Mouse (Mus musculus) v-Abl transformed pro-B cells (cell line): ENCODE data around the gene Gnaq.
"Not testable (repeated sequence)": the region's sequence is repeated elsewhere in the genome, so short reads cannot be mapped to it uniquely, and the experiment has no call there.

ENCODE experiments used
- in situ Hi-C, 2 experiments: fragments of 400-800 bp; cut with MboI; formaldehyde crosslinking; loops; one replicate each; pipeline ENCODE4 v1.15.1; 2025; ENCODE audit not compliant: unreplicated experiment in 2 of 2

Gene Gnaq

DNA sequence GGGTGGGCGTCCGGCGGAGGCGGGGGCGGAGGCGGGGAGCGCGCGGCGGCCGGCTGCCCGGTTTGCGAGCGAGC is at the start of gene Gnaq:
Gene Gnaq, plus strand, starts transcription at position 41 of the 74 bp plus-strand sequence.
- in situ Hi-C loops: loop anchor here in 1 of 2 experiments (10.0 kb wide), 1 partner anchor 1262 kb away; the partner anchor contains the start of gene Rfk

- in situ Hi-C loops: not testable (repeated sequence)
Measured at GRCm38 (mm10) chr19:16083981-16084630, 48.5 kb upstream of the Gnaq start.

GRCm38 (mm10) chr19:16085248-16085647 is 47.4 kb upstream of the Gnaq start:
- in situ Hi-C loops: no loop called here

- in situ Hi-C loops: no loop called here
Measured at GRCm38 (mm10) chr19:16086154-16086553, 46.5 kb upstream of the Gnaq start.

DNA sequence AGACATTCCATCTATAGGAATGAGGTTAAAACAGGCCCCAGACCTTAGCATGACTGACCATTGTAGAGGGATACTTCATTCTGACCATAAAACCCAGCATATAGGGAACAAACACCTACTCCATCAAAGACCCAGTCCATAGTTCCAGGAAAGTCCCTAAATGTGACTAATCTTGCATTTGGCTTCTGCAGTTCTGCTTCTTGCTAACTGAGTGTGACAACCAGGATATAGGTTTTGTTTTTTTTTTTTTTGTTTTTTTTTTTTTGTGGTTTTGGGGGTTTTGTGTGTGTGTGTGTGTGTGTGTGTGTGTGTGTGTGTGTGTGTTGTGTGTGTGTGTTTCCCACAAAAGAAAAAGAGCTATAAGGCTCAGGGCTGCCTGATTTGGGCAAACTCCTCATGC is 46.0 kb upstream of the Gnaq start:
- in situ Hi-C loops: no loop called here

GRCm38 (mm10) chr19:16087391-16087790 is 45.2 kb upstream of the Gnaq start:
- in situ Hi-C loops: no loop called here

- in situ Hi-C loops: no loop called here
Measured at GRCm38 (mm10) chr19:16093616-16094015, 39.0 kb upstream of the Gnaq start.

- in situ Hi-C loops: no loop called here
Measured at GRCm38 (mm10) chr19:16109901-16110300, 22.7 kb upstream of the Gnaq start.

GRCm38 (mm10) chr19:16110670-16111069 is 22.0 kb upstream of the Gnaq start:
- in situ Hi-C loops: no loop called here

GRCm38 (mm10) chr19:16113295-16113694 is 19.3 kb upstream of the Gnaq start:
- in situ Hi-C loops: no loop called here

GRCm38 (mm10) chr19:16118421-16118820 is 14.2 kb upstream of the Gnaq start:
- in situ Hi-C loops: no loop called here

DNA sequence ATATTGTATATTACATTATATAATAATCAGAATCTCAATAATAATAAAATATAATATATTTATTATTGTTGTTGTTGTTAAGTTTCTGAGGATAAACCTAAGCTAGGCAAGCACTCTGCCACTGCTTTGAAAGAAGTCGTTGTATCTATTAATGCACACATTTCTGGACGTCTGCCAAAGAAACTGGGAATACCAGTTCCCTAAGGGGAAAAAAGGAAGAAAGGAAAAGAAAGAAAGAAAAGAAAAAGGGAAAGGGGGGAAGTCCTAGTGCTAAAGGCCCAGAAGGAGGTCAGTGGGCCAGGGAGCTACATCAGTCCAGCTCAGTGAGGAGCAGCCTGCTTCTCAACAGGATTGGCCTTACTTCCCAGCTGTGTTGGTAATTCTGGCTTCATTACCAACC is 11.3 kb upstream of the Gnaq start:
- in situ Hi-C loops: loop anchor here (10.0 kb wide), 3 partner anchors 214 to 664 kb away; partner anchors contain the start of gene Vps13a (in 1 of the 2)

DNA sequence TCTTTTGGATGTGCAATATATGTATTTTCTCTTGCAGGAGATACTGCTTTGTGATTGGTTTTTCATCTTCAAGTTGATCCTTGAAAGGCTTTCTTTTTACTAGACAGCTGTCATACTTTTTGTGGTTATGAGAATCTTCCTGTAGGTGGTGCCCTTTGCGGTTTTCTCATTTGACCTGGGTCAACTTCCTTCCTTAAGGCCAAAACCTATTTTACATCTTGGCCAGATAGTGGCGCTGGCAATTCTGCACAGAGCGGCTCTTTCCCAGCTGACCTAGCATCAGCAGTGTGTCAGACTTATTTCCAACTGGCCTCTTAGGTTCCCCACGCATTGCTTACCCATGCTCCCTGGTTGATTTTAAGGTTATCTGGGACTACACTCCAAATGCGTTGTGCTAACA is 3.9 kb upstream of the Gnaq start:
- in situ Hi-C loops: loop anchor here (5.0 to 10.0 kb wide), 6 partner anchors 206 to 659 kb away; partner anchors contain the start of gene Vps13a (in 1 of the 2)

- in situ Hi-C loops: loop anchor here (5.0 to 10.0 kb wide), 6 partner anchors 206 to 658 kb away; partner anchors contain the start of gene Vps13a (in 1 of the 2)
Measured at GRCm38 (mm10) chr19:16129171-16129570, 3.5 kb upstream of the Gnaq start.

DNA sequence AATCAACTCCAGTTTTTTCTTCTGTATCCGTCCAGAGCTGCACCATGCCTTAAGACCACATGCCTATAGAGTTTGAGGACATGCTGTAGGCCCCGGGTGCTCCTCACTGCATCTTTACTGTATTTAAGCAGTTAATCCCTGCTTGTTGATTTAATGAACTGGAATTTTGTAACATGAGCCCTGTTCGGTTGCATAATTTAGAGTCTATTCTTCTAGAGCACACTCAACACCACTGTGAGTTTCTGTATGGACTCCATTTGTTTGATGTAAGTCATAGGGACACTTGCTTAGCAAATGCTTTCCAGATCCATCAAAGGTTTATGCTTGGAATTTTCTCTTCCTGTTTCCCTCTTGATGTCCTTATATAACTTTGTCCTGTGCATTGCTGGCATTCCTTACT is 2.2 kb upstream of the Gnaq start:
- in situ Hi-C loops: loop anchor here in 1 of 2 experiments (10.0 kb wide), 1 partner anchor 1264 kb away; the partner anchor contains the start of gene Rfk

DNA sequence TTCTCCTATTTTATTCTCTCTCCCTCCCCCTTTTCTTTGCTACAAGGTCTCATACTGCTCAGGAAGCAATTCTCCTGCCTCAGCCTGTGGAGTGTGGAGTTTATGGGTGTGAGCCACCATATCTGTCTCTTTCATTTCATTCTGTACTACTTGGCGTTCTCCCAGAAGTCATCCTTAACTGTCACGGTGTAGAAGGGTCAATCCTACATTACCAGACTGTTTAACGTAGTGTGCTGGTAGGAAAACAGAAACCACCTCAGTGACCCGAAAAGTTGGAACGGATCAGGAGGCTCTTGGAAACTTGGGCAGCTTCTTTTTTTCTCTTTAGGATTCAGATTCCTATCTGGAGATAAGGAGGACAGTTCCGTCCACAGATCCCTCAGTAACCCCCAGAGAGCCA is 800 bp upstream of the Gnaq start:
- in situ Hi-C loops: loop anchor here in 1 of 2 experiments (10.0 kb wide), 1 partner anchor 1263 kb away; the partner anchor contains the start of gene Rfk

DNA sequence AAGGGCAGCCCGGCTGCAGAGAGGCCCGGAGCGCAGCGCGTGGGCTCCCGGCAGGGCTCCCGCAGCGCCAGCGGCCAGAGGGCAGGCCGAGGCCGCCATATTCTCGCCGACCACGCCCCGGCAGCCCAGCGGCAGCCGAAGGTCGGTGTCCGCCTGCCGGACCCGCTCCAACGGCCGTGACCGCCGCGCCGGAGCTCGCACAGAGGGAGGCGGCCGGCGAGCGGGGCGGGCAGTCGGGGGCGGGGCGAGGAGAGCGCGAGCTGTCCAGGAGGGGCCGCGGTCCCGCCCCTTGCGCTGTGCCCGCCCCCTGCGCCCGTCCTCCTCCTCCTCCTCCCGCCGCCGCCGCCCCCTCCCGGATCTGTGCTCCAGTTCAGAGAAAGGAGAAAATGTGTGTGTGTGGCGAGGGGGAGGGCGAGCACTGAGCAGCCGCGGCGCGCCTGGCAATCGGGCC is 266 bp upstream of the Gnaq start:
- in situ Hi-C loops: loop anchor here in 1 of 2 experiments (10.0 kb wide), 1 partner anchor 1262 kb away; the partner anchor contains the start of gene Rfk

- in situ Hi-C loops: loop anchor here in 1 of 2 experiments (10.0 kb wide), 1 partner anchor 1262 kb away; the partner anchor contains the start of gene Rfk
Measured at GRCm38 (mm10) chr19:16132865-16133720, 462 bp downstream of the Gnaq start.

- in situ Hi-C loops: loop anchor here in 1 of 2 experiments (10.0 kb wide), 1 partner anchor 1261 kb away; the partner anchor contains the start of gene Rfk
Measured at GRCm38 (mm10) chr19:16133721-16134570, 1.3 kb downstream of the Gnaq start.

GRCm38 (mm10) chr19:16138064-16138580 is 5.5 kb downstream of the Gnaq start:
- in situ Hi-C loops: loop anchor here in 1 of 2 experiments (10.0 kb wide), 1 partner anchor 1257 kb away; the partner anchor contains the start of gene Rfk
